Mouse (Mus musculus) midbrain, embryonic 14.5 days (tissue): ENCODE measurements at regions not wholly inside any gene's neighbourhood (a gene's known extent, or its start where the extent isn't known, plus 50 kb on each side); places are given as distances from the start of the nearest gene placed in this dataset.

ENCODE experiments used
- ATAC-seq: fragments of 200-750 bp; cut with Nextera tagmentation; 2 replicates; pipeline ENCODE4 v1.8.0; 2017; ENCODE audit warnings: moderate number of reproducible peaks, moderate library complexity; ENCODE audit not compliant: low FRiP score, low TSS enrichment
- DNase-seq: peaks from one replicate; pipeline ENCODE4 v3.0.0-alpha.2; 2015
- H3K27ac ChIP-seq: fragments of 300-500 bp; sonication (generic); replicated peaks from 2 replicates; pipeline ENCODE4 v1.5.1; 2014; ENCODE audit warnings: mild to moderate bottlenecking, low read depth, low read length, moderate library complexity
- H3K27me3 ChIP-seq: fragments of 300-500 bp; sonication (generic); 2 replicates; pipeline ENCODE4 v1.6.1; 2014; ENCODE audit warnings: low read length, control low read depth, mixed read lengths; ENCODE audit not compliant: control insufficient read depth, insufficient read depth
- H3K36me3 ChIP-seq: fragments of 300-500 bp; sonication (generic); 2 replicates; pipeline ENCODE4 v1.6.1; 2014; ENCODE audit warnings: low read length, control low read depth; ENCODE audit not compliant: control insufficient read depth, insufficient read depth
- H3K4me1 ChIP-seq: fragments of 300-500 bp; sonication (generic); 2 replicates; pipeline ENCODE4 v1.6.1; 2014; ENCODE audit warnings: mild to moderate bottlenecking, antibody characterized with exemption, low read length, control low read depth; ENCODE audit not compliant: control insufficient read depth, insufficient read depth
- H3K4me2 ChIP-seq: fragments of 300-500 bp; sonication (generic); 2 replicates; pipeline ENCODE4 v1.6.1; 2014; ENCODE audit warnings: mild to moderate bottlenecking, low read length, moderate library complexity
- H3K4me3 ChIP-seq: fragments of 300-500 bp; sonication (generic); replicated peaks from 2 replicates; pipeline ENCODE4 v1.5.1; 2014; ENCODE audit warnings: low read depth, low read length
- H3K9ac ChIP-seq: fragments of 300-500 bp; sonication (generic); replicated peaks from 2 replicates; pipeline ENCODE4 v1.6.1; 2014; ENCODE audit warnings: mild to moderate bottlenecking, low read length, moderate library complexity
- H3K9me3 ChIP-seq: fragments of 300-500 bp; sonication (generic); 2 replicates; pipeline ENCODE4 v1.6.1; 2016; ENCODE audit warnings: low read length, control low read depth, mixed read lengths; ENCODE audit not compliant: control insufficient read depth
- WGBS: fragments of 180-500 bp; shearing (Covaris S2); extraction: QIAGEN DNeasy Blood & Tissue Kit; methylation state at CpG from one replicate; pipeline ENCODE4 v1.1.7; 2014; 5-methylcytosine and 5-hydroxymethylcytosine counted together

DNA sequence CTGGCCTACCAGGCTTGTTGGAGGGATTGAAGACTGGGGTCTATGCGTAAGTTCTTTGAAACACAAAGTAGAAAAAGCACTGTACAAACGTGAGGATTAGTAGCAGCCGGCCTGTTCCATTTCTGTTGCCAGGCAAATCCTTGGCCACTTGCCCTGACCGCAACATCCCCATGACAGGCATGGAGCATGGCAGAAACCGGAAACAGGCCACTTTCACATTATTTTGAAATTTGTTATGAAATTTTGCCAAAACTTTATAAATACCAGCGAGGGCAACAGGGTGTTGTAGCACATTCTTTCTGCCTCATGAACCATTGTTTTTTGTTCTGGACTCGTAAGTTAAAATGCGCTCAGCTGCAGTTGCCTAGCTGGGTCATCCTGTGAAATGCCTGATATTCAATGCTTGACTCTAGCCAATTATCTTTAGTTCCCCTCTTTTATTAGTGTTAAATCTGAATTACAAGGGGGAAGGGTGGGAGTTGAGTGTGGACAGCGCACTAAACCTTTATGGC is 455.8 kb upstream of the Nr2f2 start:
- H3K27ac ChIP-seq, result no peak overlapping the region
- H3K9me3 ChIP-seq, result no peaks in the 10 kb centered on the region
- DNase-seq (peak; percentile 75), ATAC-seq (no peak)
- H3K9ac ChIP-seq, result no peak overlapping the region
- no peaks in the 10 kb centered on the region for H3K27me3 ChIP-seq
- H3K4me2 ChIP-seq, result peak overlapping the region; percentile 28
- 45% methylated on average over 9 of the region's 9 CpGs for WGBS
- no peaks in the 10 kb centered on the region; the same call in 1 of the 2 replicates for H3K4me1 ChIP-seq
- H3K4me3 ChIP-seq, result no peak overlapping the region
- no peaks in the 10 kb centered on the region for H3K36me3 ChIP-seq

DNA sequence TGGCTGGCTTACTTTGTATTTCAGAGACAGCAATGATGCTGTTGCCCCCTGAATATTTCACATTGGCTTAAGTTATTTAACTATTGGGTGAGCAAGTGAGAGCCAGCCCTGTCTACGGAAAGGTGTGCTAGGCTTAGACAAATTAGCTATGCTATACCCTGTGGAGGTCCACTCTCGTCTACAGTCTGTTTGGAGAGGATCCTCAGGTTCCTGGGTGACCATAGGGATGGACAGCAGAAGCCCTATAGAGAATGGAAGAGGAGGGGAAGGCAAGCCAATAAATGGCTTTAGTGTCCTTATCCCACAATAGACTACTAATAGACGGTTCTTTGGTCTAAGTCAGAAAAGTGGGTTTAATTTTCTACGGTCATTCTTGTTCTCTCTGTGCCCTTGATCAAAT is 455.3 kb upstream of the Nr2f2 start:
- H3K4me3 ChIP-seq, result no peak overlapping the region
- no peak for ATAC-seq
- H3K36me3 ChIP-seq, result no peaks in the 10 kb centered on the region
- H3K27me3 ChIP-seq, result no peaks in the 10 kb centered on the region
- no peak overlapping the region for H3K27ac ChIP-seq
- no peak for DNase-seq
- H3K4me2 ChIP-seq, result no peak overlapping the region
- H3K9ac ChIP-seq, result no peak overlapping the region
- H3K9me3 ChIP-seq, result no peaks in the 10 kb centered on the region
- H3K4me1 ChIP-seq, result no peaks in the 10 kb centered on the region; the same call in 1 of the 2 replicates
- 73% methylated on average over 4 of the region's 4 CpGs for WGBS

DNA sequence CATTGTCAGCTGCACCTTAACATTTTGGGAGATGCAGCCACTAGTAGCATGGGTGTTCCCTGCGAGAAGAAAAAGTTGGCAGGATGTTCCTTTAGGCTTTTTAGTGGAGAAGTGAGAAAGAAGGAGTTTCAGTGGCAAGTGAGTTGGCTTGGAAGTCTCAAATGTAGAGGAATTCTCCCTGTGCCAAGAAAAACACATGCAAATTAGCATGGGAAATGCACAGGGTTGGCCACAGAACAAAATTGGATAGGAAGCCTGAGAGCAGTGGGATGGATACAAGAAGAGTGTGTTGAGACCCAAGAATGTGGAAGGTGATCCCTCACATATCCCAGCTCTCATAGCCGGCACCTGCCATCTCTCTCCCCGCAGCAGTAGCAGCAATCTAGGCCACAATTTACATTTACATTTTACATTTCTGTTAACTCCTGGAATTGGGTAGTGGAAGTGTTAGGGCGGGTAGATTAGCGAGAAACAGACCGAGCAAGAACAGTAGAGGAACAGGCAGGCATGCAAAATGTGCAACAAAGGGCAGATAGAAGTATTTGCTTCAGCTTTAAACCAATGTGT is 450.9 kb upstream of the Nr2f2 start:
- Histone ChIP-seq H3K9me3 (no peaks in the 10 kb centered on the region), H3K36me3 (no peaks in the 10 kb centered on the region), H3K4me1 (no peaks in the 10 kb centered on the region; the same call in 1 of the 2 replicates), H3K27ac (no peak overlapping the region), H3K9ac (no peak overlapping the region), H3K4me3 (no peak overlapping the region), H3K4me2 (no peak overlapping the region), H3K27me3 (no peaks in the 10 kb centered on the region)
- ATAC-seq (no peak), DNase-seq (no peak)
- 88% methylated on average over 6 of the region's 6 CpGs for WGBS

DNA sequence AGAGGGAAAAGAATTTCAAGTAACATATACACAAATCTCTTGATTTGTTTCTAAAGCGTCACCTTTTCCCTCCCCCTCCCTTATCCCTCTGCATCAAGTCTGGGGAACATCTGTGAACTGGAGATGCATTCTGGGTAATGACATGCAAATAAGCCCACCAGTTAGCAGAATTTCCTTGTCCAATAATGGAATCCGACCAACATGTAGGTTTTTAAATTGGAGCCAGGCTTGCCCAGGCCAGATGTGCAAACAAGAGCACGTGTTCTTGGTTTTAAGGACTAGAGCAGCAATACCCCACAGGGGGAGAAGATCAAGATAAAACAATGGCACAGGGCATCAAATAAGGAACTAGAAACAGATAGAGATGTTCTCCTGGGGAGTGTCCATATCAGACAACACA is 447.9 kb upstream of the Nr2f2 start:
- no peak overlapping the region for H3K9ac ChIP-seq
- ATAC-seq (no peak), DNase-seq (no peak)
- H3K9me3 ChIP-seq, result no peaks in the 10 kb centered on the region
- no peak overlapping the region for H3K4me2 ChIP-seq
- no peak overlapping the region for H3K4me3 ChIP-seq
- no peaks in the 10 kb centered on the region for H3K4me1 ChIP-seq
- H3K27ac ChIP-seq, result no peak overlapping the region
- H3K27me3 ChIP-seq, result no peaks in the 10 kb centered on the region
- WGBS, result 71% methylated on average over 3 of the region's 3 CpGs
- H3K36me3 ChIP-seq, result no peaks in the 10 kb centered on the region

DNA sequence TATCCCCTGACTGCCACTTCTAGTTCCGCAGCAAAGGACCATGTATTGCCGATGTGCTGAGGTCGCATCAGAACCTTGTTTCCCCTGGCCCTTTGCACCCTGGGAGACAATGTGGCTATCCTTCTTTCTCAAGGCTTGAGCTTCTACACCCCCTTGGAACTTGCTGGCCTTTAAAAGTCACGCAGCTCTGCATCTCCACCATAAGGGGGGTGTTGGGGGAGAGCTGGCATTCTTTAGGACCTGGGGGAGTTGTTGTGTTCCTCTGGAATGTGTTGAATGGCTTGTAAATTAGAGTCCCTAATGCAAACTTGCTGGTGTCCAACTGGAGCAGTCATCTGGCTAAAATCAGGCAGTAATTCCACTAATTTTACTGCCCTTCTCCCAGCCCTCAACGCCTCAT is 446.6 kb upstream of the Nr2f2 start:
- no peaks in the 10 kb centered on the region for H3K36me3 ChIP-seq
- H3K4me3 ChIP-seq, result no peak overlapping the region
- H3K27ac ChIP-seq, result no peak overlapping the region
- H3K9me3 ChIP-seq, result no peaks in the 10 kb centered on the region
- H3K9ac ChIP-seq, result no peak overlapping the region
- no peak overlapping the region for H3K4me2 ChIP-seq
- no peaks in the 10 kb centered on the region for H3K27me3 ChIP-seq
- H3K4me1 ChIP-seq, result no peaks in the 10 kb centered on the region
- WGBS, result 70% methylated on average over 5 of the region's 5 CpGs
- DNase-seq (no peak), ATAC-seq (no peak)

DNA sequence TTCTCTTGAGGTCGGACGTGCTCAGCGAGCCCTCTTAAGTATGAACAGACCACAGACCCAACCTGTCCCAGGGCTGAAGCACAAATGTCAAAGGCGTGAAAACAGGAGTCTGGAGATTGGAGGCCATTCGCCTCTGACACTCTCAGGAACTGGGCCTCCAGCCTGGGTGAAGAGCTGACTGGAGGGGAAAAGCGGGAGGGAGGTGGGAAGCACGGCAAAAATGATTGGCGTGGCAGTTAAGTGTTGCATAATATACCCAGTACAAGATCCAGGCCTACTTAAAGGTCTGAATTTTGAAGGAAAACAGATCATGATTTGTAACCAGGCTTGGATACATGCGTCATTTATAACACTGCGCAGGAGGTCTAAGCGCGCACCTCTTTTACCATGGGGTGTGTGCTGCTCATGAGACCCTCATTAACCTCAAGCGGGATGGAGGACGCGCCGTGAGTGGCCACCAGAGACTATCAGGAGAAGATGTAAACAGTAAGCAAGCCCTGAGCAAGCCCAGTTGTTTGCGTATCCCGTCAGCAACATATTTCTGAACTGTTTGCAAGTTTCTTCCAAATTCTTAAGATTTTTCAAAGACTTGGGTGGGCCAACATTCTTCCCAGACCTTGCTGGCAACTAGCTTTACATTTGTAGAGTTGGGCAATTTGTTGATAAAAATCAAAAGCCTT is 444.0 kb upstream of the Nr2f2 start:
- no peaks in the 10 kb centered on the region for H3K27me3 ChIP-seq
- H3K4me2 ChIP-seq, result no peak overlapping the region
- ATAC-seq (no peak), DNase-seq (no peak)
- no peak overlapping the region for H3K27ac ChIP-seq
- H3K9me3 ChIP-seq, result no peaks in the 10 kb centered on the region
- H3K9ac ChIP-seq, result no peak overlapping the region
- no peaks in the 10 kb centered on the region for H3K36me3 ChIP-seq
- WGBS, result 94% methylated on average over 18 of the region's 18 CpGs
- H3K4me3 ChIP-seq, result no peak overlapping the region
- H3K4me1 ChIP-seq, result no peaks in the 10 kb centered on the region

DNA sequence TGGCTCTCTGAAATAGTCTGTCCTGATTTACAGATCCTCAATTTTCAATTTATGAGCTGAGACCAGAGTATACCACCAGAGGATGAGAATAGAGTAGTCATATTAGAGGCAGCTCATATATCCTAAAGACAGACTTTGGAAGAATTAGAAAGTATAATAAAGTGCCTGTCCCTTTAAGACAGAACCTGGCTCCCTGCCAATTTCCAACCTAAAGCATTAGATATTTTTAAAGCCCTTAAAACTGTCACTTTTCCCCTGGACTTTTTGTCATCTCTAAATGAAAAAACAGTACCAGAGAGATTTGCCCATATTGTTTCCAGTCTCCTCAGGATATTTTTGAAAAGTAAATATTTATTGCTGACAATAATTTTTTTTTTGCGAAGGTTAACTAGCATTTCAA is 437.7 kb upstream of the Nr2f2 start:
- no peak overlapping the region for H3K4me2 ChIP-seq
- H3K9ac ChIP-seq, result no peak overlapping the region
- 85% methylated on average over 1 of the region's 1 CpGs for WGBS
- H3K27me3 ChIP-seq, result no peaks in the 10 kb centered on the region
- H3K27ac ChIP-seq, result no peak overlapping the region
- H3K9me3 ChIP-seq, result no peaks in the 10 kb centered on the region
- DNase-seq (peak; percentile 57), ATAC-seq (no peak)
- H3K4me1 ChIP-seq, result no peaks in the 10 kb centered on the region
- no peak overlapping the region for H3K4me3 ChIP-seq
- no peaks in the 10 kb centered on the region for H3K36me3 ChIP-seq

DNA sequence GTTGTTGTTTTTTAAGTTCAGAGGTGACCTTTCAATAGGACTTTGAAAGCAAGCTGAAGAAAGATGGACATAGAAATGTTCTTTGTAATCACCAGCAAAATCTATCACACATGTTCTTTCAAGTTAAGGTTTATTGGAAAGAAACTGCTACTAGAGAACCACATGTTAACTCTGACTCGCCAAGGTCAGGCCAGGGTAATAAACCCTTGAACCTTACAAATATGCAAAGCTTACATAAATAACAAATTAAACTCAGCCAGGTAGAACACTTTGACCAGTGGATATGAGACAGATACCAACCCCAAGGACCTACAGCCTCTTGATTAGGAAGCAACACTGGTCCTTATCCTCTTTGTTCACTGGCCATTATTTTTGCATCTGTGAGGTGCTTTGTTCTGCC is 433.4 kb upstream of the Nr2f2 start:
- Histone ChIP-seq H3K27me3 (no peaks in the 10 kb centered on the region), H3K9ac (no peak overlapping the region), H3K36me3 (no peaks in the 10 kb centered on the region), H3K27ac (no peak overlapping the region), H3K4me3 (no peak overlapping the region), H3K9me3 (no peaks in the 10 kb centered on the region), H3K4me2 (no peak overlapping the region), H3K4me1 (no peaks in the 10 kb centered on the region)
- ATAC-seq (no peak), DNase-seq (no peak)
- 96% methylated on average over 1 of the region's 1 CpGs for WGBS
